Mouse (Mus musculus) common myeloid progenitor, adult 5-6 weeks (primary cell): ENCODE data around the gene Zpbp2. TPM values are rescaled to one million over a fixed set of nuclear protein-coding genes. Genes with fewer than 3 reads are reported as not detected.
"Not testable (repeated sequence)": the region's sequence is repeated elsewhere in the genome, so short reads cannot be mapped to it uniquely, and the experiment has no call there.

Experiments used
- ATAC-seq: replicated peaks from 2 replicates; pipeline ENCODE4 v1.8.0; 2016; ENCODE audit warnings: low read depth, mild to moderate bottlenecking, moderate TSS enrichment, inconsistent platforms; ENCODE audit not compliant: poor library complexity, severe bottlenecking
- total RNA-seq: library from RNA; stranded (forward); fragments of 200-1000, 187-1606 nt; gene quantifications from 2 replicates; pipeline ENCODE4 v1.2.3, GENCODE M21; 2017

Gene Zpbp2
- total RNA-seq, 1 experiment from 2014 or later = 0.59 TPM

GRCm38 (mm10) chr11:98586892-98587563, 36.1 kb downstream of the Zpbp2 start, which contains the start of gene Ormdl3:
Gene Ormdl3, minus strand, starts transcription at chr11:98587368.
- peak; percentile 69 for ATAC-seq

GRCm38 (mm10) chr11:98587684-98588546, 37.0 kb downstream of the Zpbp2 start:
- ATAC-seq = peak; percentile 65

DNA sequence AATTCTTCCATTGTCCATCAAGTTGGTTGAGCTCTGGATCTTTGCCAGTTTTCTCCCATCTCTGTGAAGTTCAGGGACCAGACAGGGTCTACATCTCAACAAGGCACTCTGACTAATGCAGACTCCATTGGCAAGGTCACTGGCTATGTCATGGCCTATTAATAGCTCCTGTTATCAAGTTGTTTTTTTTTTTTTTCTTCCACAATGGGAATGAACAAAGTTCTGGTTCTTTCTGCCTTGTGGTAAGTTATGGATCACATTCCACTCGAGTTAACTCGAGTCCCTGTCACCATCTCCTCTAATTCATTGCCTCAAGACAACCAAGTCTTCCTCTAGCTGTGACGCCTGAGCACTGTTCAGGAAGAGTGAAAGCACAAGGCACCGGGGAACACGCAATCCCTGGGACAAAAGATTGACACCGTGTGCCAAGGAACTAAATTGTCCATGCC, 38.0 kb downstream of the Zpbp2 start:
- no peak for ATAC-seq

DNA sequence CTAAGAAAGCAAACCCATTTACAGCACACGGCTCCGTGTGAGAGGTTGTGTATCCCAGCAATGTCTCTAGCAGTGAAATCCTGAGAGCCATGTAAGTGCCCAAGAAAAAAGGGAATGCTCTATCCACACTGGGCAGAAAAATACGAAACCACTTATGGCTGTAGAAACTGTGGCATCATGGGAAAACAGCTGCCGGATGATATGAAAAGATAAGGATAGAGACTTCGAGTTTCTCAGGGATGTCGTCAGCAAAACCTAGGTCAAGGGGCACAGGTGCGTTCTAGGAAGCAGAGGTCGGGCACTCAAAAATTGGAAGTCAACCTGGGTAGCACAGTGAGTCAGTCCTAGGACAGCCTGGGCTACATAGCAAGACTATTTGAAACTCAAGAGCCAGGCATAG, 38.4 kb downstream of the Zpbp2 start:
- no peak for ATAC-seq

GRCm38 (mm10) chr11:98590548-98591445, 39.9 kb downstream of the Zpbp2 start:
- ATAC-seq = no peak

DNA sequence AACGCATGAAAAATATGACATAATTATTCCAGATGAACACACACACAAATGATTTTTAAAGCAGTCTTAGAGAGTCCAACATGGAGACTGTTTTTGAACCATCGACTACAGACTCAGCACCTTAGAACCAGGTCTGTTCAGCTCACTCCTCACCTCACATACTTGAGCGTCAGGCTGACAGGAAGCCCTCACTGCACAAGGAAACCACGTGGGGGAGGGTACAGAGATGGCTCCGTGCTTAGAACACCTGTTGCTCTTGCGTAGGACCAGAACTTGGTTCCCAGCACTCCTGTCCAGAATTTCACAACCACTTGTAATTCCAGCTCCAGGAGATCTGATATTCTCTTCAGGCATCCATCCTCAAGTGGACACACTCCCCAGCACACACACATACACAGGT, 44.1 kb downstream of the Zpbp2 start:
- ATAC-seq = no peak

DNA sequence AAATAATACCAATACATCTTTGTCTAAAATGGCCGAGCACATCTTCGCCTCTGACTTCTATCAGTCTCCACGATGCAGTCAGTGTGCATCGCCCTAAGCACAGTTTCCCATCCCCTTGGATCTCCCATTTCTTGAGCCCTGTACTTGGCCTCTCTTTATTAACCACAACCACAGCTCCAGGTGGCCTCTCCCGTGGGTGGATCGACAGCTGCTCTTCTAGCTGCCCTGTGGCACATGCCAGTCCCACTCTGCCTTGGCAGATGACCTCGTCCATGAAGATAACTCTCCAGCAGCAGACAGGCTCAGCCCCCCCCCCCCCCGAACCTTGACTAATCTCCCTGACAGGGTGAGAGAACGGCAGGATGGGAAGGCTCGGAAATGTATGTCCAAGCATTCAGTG, 44.6 kb downstream of the Zpbp2 start:
- ATAC-seq = no peak

GRCm38 (mm10) chr11:98595955-98596354, 45.1 kb downstream of the Zpbp2 start:
- ATAC-seq = no peak

DNA sequence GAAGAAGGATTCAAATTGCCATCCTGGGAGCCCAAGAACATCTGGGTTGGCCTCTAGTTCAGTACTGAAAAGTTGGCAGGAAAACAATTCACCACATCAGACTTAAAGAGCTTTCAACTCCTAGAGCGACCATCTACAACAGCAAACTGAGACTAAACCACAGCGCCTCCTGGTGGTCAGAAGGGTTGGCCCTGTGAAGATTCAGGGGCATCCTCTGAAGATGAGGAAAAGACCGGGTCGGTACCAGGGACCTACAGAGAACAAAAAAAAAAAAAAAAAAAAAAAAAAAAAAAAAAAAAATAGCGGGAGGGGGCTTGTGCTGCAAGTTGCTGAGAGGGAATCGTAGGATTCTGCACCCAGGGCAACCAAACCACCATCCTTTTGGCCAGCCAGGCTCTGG, 46.5 kb downstream of the Zpbp2 start:
- ATAC-seq = peak; percentile 83

DNA sequence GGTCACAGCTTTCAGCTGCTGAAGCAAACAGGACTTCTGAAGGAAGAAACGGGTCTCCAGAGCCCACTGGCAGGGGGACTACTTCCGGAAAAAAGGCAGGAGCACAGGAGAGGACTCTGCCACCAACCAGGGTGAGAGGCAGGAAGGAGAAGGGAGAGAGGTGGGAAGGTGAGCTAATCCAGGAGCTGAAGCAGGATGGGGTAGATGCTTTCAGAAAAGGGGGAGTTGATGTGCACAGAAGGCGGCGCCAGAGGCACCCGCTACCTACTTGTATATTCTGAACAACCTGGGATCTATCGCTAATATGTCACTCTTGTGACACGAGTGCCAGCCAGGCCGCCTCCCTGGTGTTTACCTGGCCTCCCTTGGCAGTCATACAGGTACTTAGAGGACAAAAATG, 47.1 kb downstream of the Zpbp2 start, which contains the start of gene Lrrc3c:
Lrrc3c (plus strand) TSS at position 301 of the 400 bp plus-strand sequence.
- no peak for ATAC-seq

DNA sequence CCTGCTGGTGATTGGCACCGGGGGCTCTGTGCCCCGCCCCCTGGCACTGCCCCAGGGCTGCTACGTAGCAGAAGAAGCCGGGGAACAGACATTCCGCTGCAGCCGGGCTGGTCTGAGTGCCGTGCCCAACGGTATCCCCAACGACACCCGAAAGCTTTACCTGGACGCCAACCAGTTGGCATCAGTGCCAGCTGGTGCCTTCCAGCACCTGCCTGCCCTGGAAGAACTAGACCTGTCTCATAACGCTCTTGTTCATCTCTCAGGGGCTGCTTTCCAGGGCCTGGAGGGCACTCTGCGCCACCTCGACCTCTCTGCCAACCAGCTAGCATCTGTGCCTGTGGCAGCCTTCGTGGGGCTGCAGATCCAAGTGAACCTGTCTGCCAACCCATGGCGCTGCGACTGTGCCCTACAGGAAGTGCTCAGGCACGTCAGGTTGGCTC, 48.0 kb downstream of the Zpbp2 start:
- no peak for ATAC-seq

DNA sequence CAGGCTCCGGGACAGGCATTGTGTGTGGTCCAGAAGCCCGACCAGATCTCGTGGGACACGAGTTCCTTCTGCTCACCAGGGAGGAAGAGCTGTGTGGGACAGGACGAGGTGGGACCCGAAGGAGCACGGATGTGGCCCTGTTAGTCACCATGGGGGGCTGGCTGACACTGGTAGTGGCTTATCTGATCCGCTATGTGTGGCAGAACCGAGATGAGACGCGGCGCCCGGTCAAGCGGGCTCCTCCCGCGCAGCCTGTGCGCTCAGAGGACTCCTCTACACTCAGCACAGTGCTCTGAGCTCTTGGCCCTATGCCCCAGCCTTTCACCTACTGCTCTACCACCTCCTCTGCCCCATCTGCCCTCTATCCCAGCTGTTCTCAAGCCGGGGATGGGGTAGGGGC, 48.4 kb downstream of the Zpbp2 start:
- ATAC-seq = no peak

GRCm38 (mm10) chr11:98602090-98602690, 51.3 kb downstream of the Zpbp2 start:
- peak; percentile 28 for ATAC-seq

DNA sequence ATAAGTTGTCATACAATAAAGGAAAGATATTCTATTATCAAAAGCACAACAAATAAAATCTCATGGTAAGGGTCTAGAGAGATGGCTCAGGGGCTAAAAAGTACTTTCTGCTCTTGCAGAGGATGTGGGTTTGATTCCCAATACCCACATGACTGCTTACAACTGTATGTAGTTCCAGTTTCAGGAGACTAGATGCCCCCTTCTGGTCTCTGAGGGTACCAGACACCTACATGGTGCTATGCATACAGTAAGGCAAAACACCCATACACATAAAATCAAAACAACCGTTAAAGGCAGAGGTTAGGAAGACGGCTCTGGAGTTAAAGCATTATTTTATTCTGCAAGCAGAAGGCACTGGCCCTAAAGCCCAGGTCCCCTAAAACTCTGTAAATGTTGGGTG, 53.1 kb downstream of the Zpbp2 start:
- ATAC-seq = no peak

GRCm38 (mm10) chr11:98604911-98605310, 54.0 kb downstream of the Zpbp2 start:
- not testable (repeated sequence) for ATAC-seq

DNA sequence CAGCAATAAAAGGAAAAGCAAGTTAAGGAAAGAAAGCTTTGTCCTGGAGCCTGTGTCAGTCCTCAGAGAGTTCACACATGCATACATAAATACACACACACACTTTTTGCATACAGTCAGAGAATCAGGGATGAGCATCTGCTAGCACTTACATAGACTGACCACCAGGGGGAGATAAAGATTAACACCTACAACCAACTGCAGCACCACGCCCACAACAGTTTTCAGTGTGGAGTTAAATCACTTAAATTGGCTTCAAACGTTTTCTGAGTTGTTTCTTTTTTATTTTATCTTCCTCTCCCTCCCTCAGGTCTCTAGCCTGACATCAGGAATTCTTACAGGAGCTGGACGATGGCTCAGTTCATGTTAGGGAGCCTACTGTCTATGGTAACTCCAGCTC, 55.9 kb downstream of the Zpbp2 start:
- peak; percentile 88 for ATAC-seq
